Mouse (Mus musculus): ENCODE measurements at regions not wholly inside any gene's neighbourhood (a gene's known extent, or its start where the extent isn't known, plus 50 kb on each side); places are given as distances from the start of the nearest gene placed in this dataset.

DNA sequence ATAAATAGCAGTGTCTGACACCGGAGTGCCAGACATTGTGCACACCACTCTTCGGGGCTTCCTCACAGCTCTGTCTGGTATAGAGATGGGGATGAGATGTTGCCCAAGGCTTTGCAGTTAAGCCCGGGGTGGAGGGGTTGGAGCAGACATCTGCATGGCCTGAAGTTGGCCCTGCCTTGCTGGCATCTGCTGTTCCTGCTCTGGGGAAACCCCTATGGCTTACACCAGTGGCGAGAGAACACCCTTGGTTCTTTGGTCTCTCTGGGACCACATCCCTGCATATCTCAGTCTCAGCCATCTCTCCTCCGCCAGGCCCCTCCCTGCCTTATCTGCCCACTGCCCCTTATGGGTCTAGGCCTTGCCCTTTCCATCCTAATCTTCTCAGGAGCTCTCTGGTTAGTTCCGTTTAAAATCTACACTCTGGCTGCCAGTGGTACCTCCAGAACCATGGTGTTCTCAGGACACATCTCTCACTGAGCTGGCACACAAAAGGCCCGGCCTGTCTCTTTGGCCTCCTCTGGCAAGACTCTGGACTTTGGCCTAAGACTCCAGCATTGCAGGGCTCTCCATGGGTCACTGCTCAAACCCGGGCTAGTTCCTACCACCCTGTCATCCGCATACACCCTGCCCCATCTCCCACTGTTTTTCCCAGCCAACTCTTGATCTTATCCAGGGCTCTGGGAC lies 123.3 kb upstream of the Id2 start:
- TF ChIP-seq ZKSCAN1 (IDR thresholded peaks at IDR 0.05; ENCODE audit: borderline replicate concordance, low read depth, low read length) (no peak), IRF4 (IDR thresholded peaks at IDR 0.05; ENCODE audit: low read depth, low read length) (no peak), RAD21 (IDR thresholded peaks at IDR 0.05; ENCODE audit: low read depth, low read length) (no peak; the same call in 1 of the 2 replicates)
